Mouse (Mus musculus) effector memory CD4-positive, alpha-beta T cell, adult 7 months (primary cell): ENCODE measurements around the gene Olfr1018. TPM values are rescaled to one million over a fixed set of nuclear protein-coding genes. Genes with fewer than 3 reads are reported as not detected.

Experiments
- polyA plus RNA-seq: library from polyadenylated mRNA; unstranded; fragments of 100-300 nt; shearing (Covaris generic); gene quantifications from one replicate; pipeline ENCODE4 v1.2.1, GENCODE M21; 2017

The Olfr1018 gene
- polyA plus RNA-seq: not detected

DNA sequence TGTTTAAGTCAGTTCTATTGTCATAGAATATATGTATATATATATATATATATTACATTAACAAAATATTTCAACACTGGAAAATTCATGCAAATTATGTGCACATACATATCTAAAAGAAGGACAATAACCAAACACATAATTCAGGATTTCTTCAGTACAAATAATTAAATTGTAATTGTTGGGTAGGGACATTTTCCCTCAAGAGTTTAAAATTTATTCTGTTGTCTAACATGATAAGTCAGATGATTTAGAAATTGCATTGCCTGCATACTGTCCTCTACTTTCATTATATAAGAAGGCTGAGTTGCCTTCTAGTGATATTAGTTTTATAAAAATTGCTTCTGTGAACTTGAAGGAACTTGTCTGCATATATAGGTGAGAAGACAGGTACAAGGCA is at the start of gene Olfr1018:
TSS of gene Olfr1018 (plus strand) at position 301 of the 400 bp plus-strand sequence.

GRCm38 (mm10) chr2:85772413-85772812 is 45.9 kb upstream of the Olfr1018 start, which contains the start of gene Olfr1014:
TSS of gene Olfr1014 (plus strand) at chr2:85772713.

GRCm38 (mm10) chr2:85781717-85782116 is 36.6 kb upstream of the Olfr1018 start, which contains the start of gene Olfr1015:
TSS of gene Olfr1015 (plus strand) at chr2:85782017.

DNA sequence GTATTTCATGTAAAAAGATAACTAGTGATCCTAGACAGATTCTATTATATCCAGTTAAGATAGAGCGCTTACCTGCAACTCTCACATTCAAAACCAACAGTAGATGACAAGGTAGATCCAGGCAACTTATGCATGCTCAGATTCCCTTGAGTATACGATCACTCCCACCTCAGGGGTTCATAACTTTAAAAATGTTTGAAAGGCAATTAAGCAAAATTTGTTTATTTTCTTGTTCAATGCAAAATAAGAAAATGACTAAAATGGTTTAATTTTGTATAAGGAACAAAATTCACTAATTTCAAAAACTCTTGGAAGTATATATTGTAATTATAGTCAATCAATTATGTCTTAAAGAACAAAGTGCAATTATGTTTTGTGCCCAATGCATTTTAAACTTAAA is 15.8 kb upstream of the Olfr1018 start, which contains the start of gene Olfr1016:
TSS of gene Olfr1016 (minus strand) at position 101 of the 400 bp plus-strand sequence.

GRCm38 (mm10) chr2:85845383-85845782 is 27.1 kb downstream of the Olfr1018 start, which contains the start of gene Olfr1019:
TSS of gene Olfr1019 (minus strand) at chr2:85845483.

GRCm38 (mm10) chr2:85846730-85847129 is 28.5 kb downstream of the Olfr1018 start, which contains the start of gene Olfr1020:
TSS of gene Olfr1020 (plus strand) at chr2:85847030.

GRCm38 (mm10) chr2:85868294-85868693 is 50.0 kb downstream of the Olfr1018 start, which contains the start of gene Olfr1022:
TSS of gene Olfr1022 (plus strand) at chr2:85868594.

Other genes with a start within 250 kb of the Olfr1018 start
- gene Olfr996, start 239.3 kb upstream of the Olfr1018 start, polyA plus RNA-seq: not detected
- gene Olfr998, start 229.5 kb upstream of the Olfr1018 start, polyA plus RNA-seq: not detected
- 0.27 TPM for gene Olfr1000, start 206.6 kb upstream of the Olfr1018 start, polyA plus RNA-seq
- gene Olfr1002, start 167.8 kb upstream of the Olfr1018 start, polyA plus RNA-seq: not detected
- not detected for gene Olfr154, start 154.0 kb upstream of the Olfr1018 start, polyA plus RNA-seq
- gene Olfr1006, start 139.7 kb upstream of the Olfr1018 start, polyA plus RNA-seq: not detected
- gene Olfr1008, start 129.0 kb upstream of the Olfr1018 start, polyA plus RNA-seq: not detected
- not detected for gene Olfr1009, start 103.1 kb upstream of the Olfr1018 start, polyA plus RNA-seq
- gene Olfr1012, start 55.7 kb upstream of the Olfr1018 start, polyA plus RNA-seq: not detected
- 0.11 TPM for gene Olfr1013, start 51.4 kb upstream of the Olfr1018 start, polyA plus RNA-seq
- gene Olfr1014, start 45.8 kb upstream of the Olfr1018 start, polyA plus RNA-seq: 0.21 TPM
- gene Olfr1015, start 36.5 kb upstream of the Olfr1018 start, polyA plus RNA-seq: 0.51 TPM
- gene Olfr1016, start 15.9 kb upstream of the Olfr1018 start, polyA plus RNA-seq: 1.2 TPM
- gene Olfr1019, start 27.0 kb downstream of the Olfr1018 start, polyA plus RNA-seq: not detected
- not detected for gene Olfr1020, start 28.6 kb downstream of the Olfr1018 start, polyA plus RNA-seq
- not detected for gene Olfr1022, start 50.1 kb downstream of the Olfr1018 start, polyA plus RNA-seq
- gene Olfr1023, start 67.2 kb downstream of the Olfr1018 start, polyA plus RNA-seq: not detected
- gene Olfr1024, start 86.6 kb downstream of the Olfr1018 start, polyA plus RNA-seq: not detected
- not detected for gene Olfr1025-ps1, start 96.7 kb downstream of the Olfr1018 start, polyA plus RNA-seq
- gene Olfr1026, start 103.1 kb downstream of the Olfr1018 start, polyA plus RNA-seq: not detected
- not detected for gene Olfr1028, start 132.0 kb downstream of the Olfr1018 start, polyA plus RNA-seq
- not detected for gene Olfr1029, start 155.4 kb downstream of the Olfr1018 start, polyA plus RNA-seq
- 0.11 TPM for gene Olfr1030, start 160.8 kb downstream of the Olfr1018 start, polyA plus RNA-seq
- not detected for gene Olfr1031, start 171.8 kb downstream of the Olfr1018 start, polyA plus RNA-seq
- not detected for gene Olfr1032, start 187.1 kb downstream of the Olfr1018 start, polyA plus RNA-seq
- 18.8 TPM for gene Olfr1033, start 202.2 kb downstream of the Olfr1018 start, polyA plus RNA-seq
- not detected for gene Olfr1034, start 227.4 kb downstream of the Olfr1018 start, polyA plus RNA-seq